Mouse (Mus musculus) CH12.LX (cell line): ENCODE data around the gene Ugt1a2. TPM values are rescaled to one million over a fixed set of nuclear protein-coding genes. Genes with fewer than 3 reads are reported as not detected.

Source experiments
- DNase-seq: peaks from one replicate; pipeline ENCODE4 v3.0.0-alpha.2; 2013; ENCODE audit errors: extremely low read depth
- H3K27ac ChIP-seq: 2 replicates; pipeline ENCODE4 v1.5.1; 2012; ENCODE audit warnings: low read depth, mild to moderate bottlenecking, control low read depth, moderate library complexity; ENCODE audit not compliant: insufficient read depth
- H3K27me3 ChIP-seq: replicated peaks from 2 replicates; pipeline ENCODE3; 2012; ENCODE audit warnings: inconsistent platforms
- H3K36me3 ChIP-seq, 2 experiments: replicated peaks in 1 of 2; 2 replicates each; pipeline versions ENCODE3 to v1.6.1; 2012; ENCODE audit warnings: inconsistent platforms in 1 of 2, low read length in 1 of 2, mild to moderate bottlenecking in 1 of 2, mixed read lengths in 1 of 2, moderate library complexity in 1 of 2; ENCODE audit not compliant: control insufficient read depth in 1 of 2, insufficient read depth in 1 of 2
- H3K4me1 ChIP-seq, 2 experiments: 2 replicates each; pipeline ENCODE4 v1.6.1; 2012; ENCODE audit warnings: inconsistent platforms in 1 of 2, moderate library complexity in 1 of 2; ENCODE audit not compliant: insufficient read depth in 2 of 2, control insufficient read depth in 1 of 2
- H3K4me2 ChIP-seq: 2 replicates; pipeline ENCODE4 v1.6.1; 2012; ENCODE audit warnings: low read depth, mild to moderate bottlenecking, control low read depth; ENCODE audit not compliant: poor library complexity, insufficient read depth, severe bottlenecking
- H3K4me3 ChIP-seq, 3 experiments: fragments of 150-350 bp in 1 of 3; sonication (generic) in 1 of 3; replicated peaks in 1 of 3; 2 replicates each; pipeline versions ENCODE3 to v1.5.1; 2011 to 2012; ENCODE audit warnings: low read depth in 2 of 3, low read length in 2 of 3, mild to moderate bottlenecking in 2 of 3, moderate library complexity in 2 of 3, control low read depth in 1 of 3, improper control_type of control experiment in 1 of 3, inconsistent platforms in 1 of 3, mixed read lengths in 1 of 3; ENCODE audit not compliant: poor library complexity in 1 of 3
- H3K79me2 ChIP-seq: replicated peaks from 2 replicates; pipeline ENCODE4 v1.6.1; 2012; ENCODE audit warnings: mild to moderate bottlenecking, moderate library complexity; ENCODE audit not compliant: control insufficient read depth, poor library complexity, insufficient read depth, severe bottlenecking; ENCODE audit errors: extremely low read depth
- H3K9ac ChIP-seq: 2 replicates; pipeline ENCODE4 v1.6.1; 2012; ENCODE audit warnings: low read depth, mild to moderate bottlenecking, control low read depth, moderate library complexity; ENCODE audit not compliant: insufficient read depth
- H3K9me3 ChIP-seq: replicated peaks from 2 replicates; pipeline ENCODE3; 2012; ENCODE audit warnings: low read length, inconsistent platforms, mixed read lengths
- CHD1 ChIP-seq: IDR thresholded peaks from 2 replicates; pipeline ENCODE4 v1.6.1; 2012; ENCODE audit warnings: low read depth, low read length, improper control_type of control experiment, inconsistent platforms
- CHD2 ChIP-seq: IDR thresholded peaks from 2 replicates; pipeline ENCODE4 v1.6.1; 2011; ENCODE audit warnings: low read length, improper control_type of control experiment
- E2F4 ChIP-seq: IDR thresholded peaks from 2 replicates; pipeline ENCODE4 v1.6.1; 2011; ENCODE audit warnings: low read depth, low read length, improper control_type of control experiment; ENCODE audit not compliant: insufficient replicate concordance
- ELF1 ChIP-seq: IDR thresholded peaks from 2 replicates; pipeline ENCODE4 v1.6.1; 2014; ENCODE audit warnings: low read depth, mild to moderate bottlenecking, inconsistent platforms, low read length, improper control_type of control experiment
- IRF4 ChIP-seq: IDR thresholded peaks from 2 replicates; pipeline ENCODE4 v1.6.1; 2014; ENCODE audit warnings: low read depth, mild to moderate bottlenecking, inconsistent platforms, low read length, improper control_type of control experiment
- JUND ChIP-seq: conservative IDR thresholded peaks from 2 replicates; pipeline ENCODE4 v1.6.1; 2011; ENCODE audit warnings: low read depth, low read length, improper control_type of control experiment
- MAX ChIP-seq: IDR thresholded peaks from 2 replicates; pipeline ENCODE4 v1.6.1; 2011; ENCODE audit warnings: low read length, improper control_type of control experiment
- MAZ ChIP-seq: IDR thresholded peaks from 2 replicates; pipeline ENCODE4 v1.6.1; 2012; ENCODE audit warnings: low read depth, mild to moderate bottlenecking, inconsistent platforms, low read length, improper control_type of control experiment, moderate library complexity
- NELFE ChIP-seq: IDR thresholded peaks from 2 replicates; pipeline ENCODE4 v1.6.1; 2011; ENCODE audit warnings: low read depth, low read length, improper control_type of control experiment
- NRF1 ChIP-seq: IDR thresholded peaks from 2 replicates; pipeline ENCODE4 v1.6.1; 2014; ENCODE audit warnings: low read depth, mild to moderate bottlenecking, inconsistent platforms, low read length, improper control_type of control experiment, moderate library complexity
- TBP ChIP-seq: conservative IDR thresholded peaks from 2 replicates; pipeline ENCODE4 v1.6.1; 2011; ENCODE audit warnings: low read depth, low read length, improper control_type of control experiment
- TCF12 ChIP-seq: IDR thresholded peaks from 2 replicates; pipeline ENCODE4 v1.6.1; 2014; ENCODE audit warnings: low read depth, mild to moderate bottlenecking, inconsistent platforms, low read length, improper control_type of control experiment
- ZKSCAN1 ChIP-seq: IDR thresholded peaks from 2 replicates; pipeline ENCODE4 v1.6.1; 2012; ENCODE audit warnings: low read depth, inconsistent platforms, low read length, improper control_type of control experiment, borderline replicate concordance
- ZMIZ1 ChIP-seq: IDR thresholded peaks from 2 replicates; pipeline ENCODE4 v1.6.1; 2012; ENCODE audit warnings: low read depth, mild to moderate bottlenecking, inconsistent platforms, low read length, improper control_type of control experiment
- dilution Hi-C: fragments of 300-500 bp; cut with MboI; formaldehyde crosslinking; loops from 2 replicates; pipeline ENCODE4 v1.14.3; 2020; ENCODE audit warnings: low sequenced_read_pairs; ENCODE audit not compliant: extremely low pct_unique_long_range_greater_than_20kb, extremely low pct_ligation_motif_present
- in situ Hi-C: fragments of 300-500 bp; cut with MboI; formaldehyde crosslinking; loops from 3 replicates; pipeline ENCODE4 v1.14.3; 2019; ENCODE audit warnings: low sequenced_read_pairs, low pct_ligation_motif_present, low pct_unique_long_range_greater_than_20kb, mixed read lengths
- polyA plus RNA-seq: library from polyadenylated mRNA; unstranded; fragments of >175 nt; gene quantifications from 2 replicates; pipeline ENCODE4 v1.2.1, GENCODE M21; 2012; ENCODE audit warnings: low read depth; ENCODE audit not compliant: insufficient read length
- total RNA-seq, 2 experiments: library from RNA; depleted of rRNA; stranded (reverse); fragments of 300-350 nt in 1 of 2; fragments of >200 nt in 1 of 2; gene quantifications; 2 replicates each; pipeline ENCODE4 v1.2.3; 2012 to 2014

The Ugt1a2 gene
- total and polyA plus RNA-seq, 3 experiments = not detected

- H3K36me3 ChIP-seq = no peaks in the 10 kb centered on the region
- in situ Hi-C loops = no loop called here
- peaks cover 75% of the 10 kb centered on the region for H3K9me3 ChIP-seq
- no peaks in the 10 kb centered on the region for H3K79me2 ChIP-seq
- no peak overlapping the region for H3K4me2 ChIP-seq
- H3K27me3 ChIP-seq = peaks cover 5% of the 10 kb centered on the region
- no peak overlapping the region for H3K27ac ChIP-seq
- H3K4me3 ChIP-seq = no peak overlapping the region
- no peak for DNase-seq
- dilution Hi-C loops = no loop called here
- no peak for TF ChIP-seq NRF1
- TF ChIP-seq CHD2 = no peak
- no peak for TF ChIP-seq E2F4
- TF ChIP-seq CHD1 = no peak
- no peak for TF ChIP-seq NELFE
- TF ChIP-seq ZMIZ1 = no peak
- TF ChIP-seq TCF12 = no peak
- TF ChIP-seq MAX = no peak
- no peak for TF ChIP-seq JUND
- TF ChIP-seq ELF1 = no peak
- TF ChIP-seq IRF4 = no peak
- TF ChIP-seq MAZ = no peak
- TF ChIP-seq ZKSCAN1 = no peak
- no peak for TF ChIP-seq TBP
- H3K4me1 ChIP-seq = 0 out of 4 replicates have a peak, but pooled peaks cover 0 to 3% of the 10 kb centered on the region in 2 experiments
- no peak overlapping the region for H3K9ac ChIP-seq
Measured at GRCm38 (mm10) chr1:88230421-88230820, 30.0 kb downstream of the Ugt1a2 start.

GRCm38 (mm10) chr1:88230981-88231802 is 30.8 kb downstream of the Ugt1a2 start:
- TF ChIP-seq MAZ = no peak
- TF ChIP-seq, all 38 proteins: peak for 0
- Histone ChIP-seq H3K9me3 (peaks cover 74% of the 10 kb centered on the region), H3K36me3 (no peaks in the 10 kb centered on the region), H3K4me2 (no peak overlapping the region), H3K4me3 (no peak overlapping the region), H3K79me2 (no peaks in the 10 kb centered on the region), H3K4me1 (0 out of 4 replicates have a peak, but pooled peaks cover 0 to 3% of the 10 kb centered on the region in 2 experiments), H3K9ac (no peak overlapping the region), H3K27me3 (peaks cover 6% of the 10 kb centered on the region), H3K27ac (no peak overlapping the region)
- DNase-seq = no peak
- dilution Hi-C loops = no loop called here
- in situ Hi-C loops = no loop called here
